Mouse (Mus musculus): ENCODE measurements around the gene Topors.

Topors gene

GRCm38 (mm10) chr4:40244035-40244434 is 25.6 kb downstream of the Topors start:
- peak; percentile 18 to 35 for DNase-seq

DNA sequence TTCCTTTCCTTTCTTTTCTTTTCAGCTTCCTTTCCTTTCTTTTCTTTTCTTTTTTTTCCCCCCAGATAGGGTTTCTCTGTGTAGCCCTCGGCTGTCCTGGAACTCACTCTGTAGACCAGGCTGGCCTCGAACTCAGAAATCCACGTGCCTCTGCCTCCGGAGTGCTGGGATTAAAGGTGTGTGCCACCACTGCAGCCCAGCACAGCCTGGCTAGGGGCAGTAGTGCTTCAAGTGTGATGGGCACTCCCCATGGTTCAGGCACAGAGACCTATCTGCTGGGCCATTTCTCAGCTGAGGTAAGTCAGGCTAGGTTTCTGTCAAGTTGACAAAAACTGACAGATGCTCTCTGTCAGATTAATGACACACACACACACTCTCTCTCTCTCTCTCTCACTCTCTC is 26.6 kb downstream of the Topors start:
- DNase-seq = no peak

GRCm38 (mm10) chr4:40241928-40242327 is 27.7 kb downstream of the Topors start:
- no peak for DNase-seq

GRCm38 (mm10) chr4:40240272-40240744 is 29.3 kb downstream of the Topors start:
- peak in 1 of 2 experiments; percentile 13 for DNase-seq

DNA sequence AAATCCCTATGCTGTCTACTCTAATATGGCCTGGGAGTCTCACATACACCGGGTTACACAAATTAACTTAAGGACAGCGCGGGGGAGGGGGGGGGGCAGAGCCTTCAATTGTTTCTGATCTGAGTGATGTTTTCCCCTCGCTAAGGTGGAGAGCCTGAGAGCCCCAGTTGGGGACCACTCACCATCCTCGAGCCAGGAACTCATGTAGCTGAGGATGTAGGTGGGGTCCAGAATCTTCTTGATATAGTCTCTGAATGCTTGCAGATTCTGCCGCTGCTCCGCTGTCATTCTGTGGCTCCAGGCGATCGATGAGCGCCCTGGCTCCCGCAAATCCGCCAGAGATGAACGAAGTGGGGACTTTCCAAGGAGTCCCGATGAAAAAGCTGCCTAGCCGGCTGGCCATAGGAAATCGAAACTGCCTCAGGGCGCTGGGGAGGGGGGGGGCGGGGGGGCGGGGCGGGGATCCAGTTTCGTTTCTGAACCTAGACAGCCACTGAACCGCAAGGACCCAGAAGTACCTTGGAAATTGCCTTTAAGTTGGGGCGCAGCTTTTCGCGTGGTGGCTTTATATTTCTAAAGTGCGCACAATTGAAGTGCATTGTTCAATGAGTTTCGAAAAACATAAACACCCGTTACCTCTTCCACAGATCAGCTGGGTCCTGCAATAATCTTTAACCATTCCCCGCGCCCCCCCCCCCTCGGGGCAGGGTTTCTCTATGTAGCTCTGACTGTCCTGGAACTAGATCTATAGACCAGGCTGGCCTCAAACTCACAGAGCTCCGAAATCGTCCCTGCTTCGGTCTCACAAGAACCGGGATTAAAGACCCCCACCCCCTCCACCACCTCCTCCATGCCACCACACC is 30.0 kb downstream of the Topors start, which contains the start of gene Ddx58:
Gene Ddx58, minus strand, starts transcription at position 420 of the 863 bp plus-strand sequence.
- peak; percentile 30 to 53 for DNase-seq

- DNase-seq = peak; percentile 29 to 57
These were observed 30.9 kb downstream of the Topors start for GRCm38 (mm10) chr4:40238483-40239408.

DNA sequence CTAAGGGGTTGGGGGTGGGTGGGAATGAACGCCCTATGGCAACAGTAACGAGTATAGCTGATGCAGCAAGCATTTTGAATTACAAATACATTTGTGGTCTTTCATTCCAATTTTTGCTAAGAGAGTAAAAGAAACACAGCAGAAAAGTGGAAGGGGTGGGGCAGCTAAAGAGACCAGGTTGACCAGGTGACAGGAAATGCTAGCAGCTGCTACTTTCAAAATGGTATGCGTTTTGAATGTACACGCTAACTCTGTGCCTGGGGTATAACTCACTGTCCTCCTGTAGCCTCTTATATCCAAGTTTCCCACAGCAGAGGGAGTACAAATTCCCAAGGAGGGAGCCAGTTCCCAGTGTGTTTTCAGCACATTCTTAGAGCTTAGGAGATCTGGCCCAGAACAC is 32.8 kb downstream of the Topors start:
- no peak for DNase-seq

GRCm38 (mm10) chr4:40234256-40234655 is 35.4 kb downstream of the Topors start:
- DNase-seq = no peak

DNA sequence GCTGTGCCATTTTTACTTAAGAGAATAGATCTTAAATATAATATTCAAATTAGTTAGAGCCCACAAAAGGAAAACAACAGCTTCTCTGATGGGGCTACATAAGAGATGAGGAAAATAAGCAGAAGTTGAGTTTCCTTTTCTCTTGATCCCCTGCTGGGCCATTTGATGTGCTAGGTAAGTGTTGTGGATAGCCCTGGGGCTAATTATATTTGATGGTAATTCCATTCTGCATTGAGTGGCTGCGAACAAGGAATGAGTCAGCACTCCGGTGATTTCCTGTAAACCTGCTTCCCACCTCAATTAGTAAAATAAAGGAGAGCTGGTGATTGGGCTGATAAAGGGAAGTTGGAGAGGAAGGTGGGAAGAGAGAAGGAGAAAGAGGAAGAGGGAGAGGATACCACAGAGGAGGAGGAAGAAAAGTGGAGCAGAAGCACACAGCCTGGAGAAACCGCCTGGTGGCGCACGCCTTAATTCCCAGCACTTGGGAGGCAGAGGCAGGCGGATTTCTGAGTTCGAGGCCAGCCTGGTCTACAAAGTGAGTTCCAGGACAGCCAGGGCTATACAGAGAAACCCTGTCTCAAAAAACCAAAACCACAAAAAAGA is 36.5 kb downstream of the Topors start:
- DNase-seq = no peak

- DNase-seq = no peak
These were observed 39.9 kb downstream of the Topors start for GRCm38 (mm10) chr4:40229723-40230122.

DNA sequence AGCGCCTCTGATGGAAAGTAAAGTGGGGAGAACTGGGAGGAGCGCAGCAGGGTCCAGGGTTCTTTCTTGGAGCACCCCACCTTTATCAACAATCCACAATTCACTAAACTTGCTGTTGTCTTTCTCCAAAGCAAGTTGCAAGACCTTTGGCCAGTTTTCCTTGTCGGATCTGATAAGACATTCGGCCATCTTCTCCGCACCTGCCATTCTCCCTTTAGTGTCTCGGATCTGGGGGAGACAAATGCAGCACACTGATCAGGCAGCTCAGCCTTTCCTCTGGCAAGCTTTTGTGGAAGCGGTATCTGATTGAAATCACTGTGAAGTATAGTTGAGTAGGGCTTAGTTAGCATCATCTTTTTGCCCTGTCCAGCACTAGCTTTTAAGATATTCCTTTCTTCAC is 41.8 kb downstream of the Topors start:
- no peak for DNase-seq

- DNase-seq = no peak
These were observed 42.5 kb downstream of the Topors start for GRCm38 (mm10) chr4:40227131-40227530.

- DNase-seq = no peak
These were observed 43.6 kb downstream of the Topors start for GRCm38 (mm10) chr4:40226095-40226494.

DNA sequence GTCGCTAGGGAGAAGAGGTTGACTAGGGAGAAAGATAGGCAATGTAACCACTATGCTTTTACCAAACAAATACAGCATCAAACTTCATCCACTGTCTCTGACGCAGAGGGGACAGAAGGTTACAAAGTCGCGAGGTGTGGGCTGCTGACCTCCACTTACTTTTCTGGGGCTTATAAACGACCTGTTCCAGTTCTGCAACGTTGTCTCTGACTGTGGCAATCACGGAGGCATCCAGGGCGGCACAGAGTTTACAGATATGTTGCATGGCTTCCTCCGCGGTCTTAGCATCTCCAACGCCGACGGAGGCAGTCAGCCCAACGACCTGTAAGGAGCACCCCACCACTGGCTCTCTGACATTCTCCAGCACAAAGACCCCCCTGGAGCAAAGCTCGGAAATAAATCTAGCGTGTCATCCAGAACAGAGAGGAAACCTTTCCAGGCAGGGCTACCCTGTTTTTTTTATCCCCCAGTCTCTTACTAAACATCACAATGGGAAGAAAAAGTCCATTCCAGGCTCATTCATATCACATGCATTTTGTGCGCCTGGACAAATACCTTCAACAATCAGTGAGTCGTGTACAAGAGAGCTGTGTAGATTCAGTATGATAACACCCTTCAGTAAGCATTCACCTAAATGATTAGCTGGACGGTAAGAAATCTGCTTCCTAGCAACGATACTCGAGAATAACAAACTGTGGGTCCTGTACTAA is 47.6 kb downstream of the Topors start:
- no peak for DNase-seq

DNA sequence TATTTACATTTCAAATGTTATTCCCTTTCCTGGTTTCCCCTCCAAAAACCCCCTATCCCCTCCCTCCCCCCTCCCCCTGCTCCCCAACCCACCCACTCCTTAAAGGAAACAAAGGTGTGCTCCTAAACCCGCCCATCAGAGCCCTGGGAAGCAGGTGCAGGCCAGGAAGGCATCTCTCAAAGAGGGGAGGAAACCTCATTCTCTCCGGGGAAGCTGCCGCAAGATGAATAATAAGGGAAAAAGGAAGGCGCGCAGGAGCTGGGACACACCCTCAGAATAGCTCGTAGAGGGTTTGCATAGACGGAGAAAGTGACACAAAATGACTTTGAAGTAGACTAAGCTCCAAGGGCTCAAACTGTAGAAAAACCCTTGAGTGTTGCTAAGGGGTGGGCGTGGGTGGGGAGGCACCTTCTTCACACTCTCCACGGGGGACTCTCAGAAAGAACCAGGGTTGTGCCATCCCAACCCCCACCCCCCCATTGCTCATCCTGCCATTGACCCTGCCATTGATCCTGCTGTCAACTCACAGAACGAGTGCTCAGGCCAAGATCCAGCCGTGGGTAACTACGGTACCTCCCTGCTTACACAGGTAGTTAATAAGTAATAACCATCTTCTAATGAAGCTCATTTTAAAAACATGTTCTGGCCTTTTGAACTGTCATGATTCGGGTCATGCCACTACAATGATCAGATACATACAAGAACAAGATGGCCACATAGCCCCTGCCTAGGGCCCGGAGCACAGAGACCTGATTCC is 48.5 kb downstream of the Topors start:
- no peak for DNase-seq

GRCm38 (mm10) chr4:40220437-40220836 is 49.2 kb downstream of the Topors start:
- no peak for DNase-seq

GRCm38 (mm10) chr4:40218382-40218781 is 51.3 kb downstream of the Topors start:
- peak in 1 of 2 experiments; percentile 31 for DNase-seq

DNA sequence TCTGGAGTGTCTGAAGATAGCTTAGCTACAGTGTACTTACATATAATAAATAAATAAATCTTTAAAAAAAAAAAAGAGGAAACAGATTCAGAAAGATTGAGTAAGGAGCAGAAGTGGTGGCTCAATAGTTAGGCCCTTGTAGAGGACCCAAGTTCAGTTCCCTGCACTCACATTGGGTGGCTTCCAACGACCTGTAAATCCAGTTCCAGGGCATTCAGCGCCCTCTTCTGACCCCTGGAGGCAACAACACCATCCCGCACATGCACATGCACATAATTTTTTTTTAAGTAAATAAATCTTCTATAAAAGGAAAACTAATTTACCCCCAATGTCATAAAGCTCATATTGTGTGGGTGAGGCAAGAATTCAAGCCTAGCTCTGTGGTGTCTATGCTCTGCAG is 51.7 kb downstream of the Topors start:
- DNase-seq = no peak

- no peak for DNase-seq
These were observed 57.5 kb downstream of the Topors start for GRCm38 (mm10) chr4:40212177-40212576.

All from spleen, adult 18-20 months (tissue).